Mouse (Mus musculus) adrenal gland, postnatal 4 days (tissue): ENCODE data around the gene Tmem30c. TPM values are rescaled to one million over a fixed set of nuclear protein-coding genes. Genes with fewer than 3 reads are reported as not detected.

Experiments
- DNase-seq, 2 experiments: peaks; one replicate each; pipeline ENCODE4 v3.0.0; 2021 to 2022; ENCODE audit warnings: low spot score in 2 of 2, mixed read lengths in 2 of 2
- long read RNA-seq, 2 experiments: library from polyadenylated mRNA; stranded (forward); transcript quantifications; one replicate each; pipeline ENCODE4 v2.0.0; 2021
- total RNA-seq, 2 experiments: library from RNA; stranded (reverse); gene quantifications; 2 replicates each; pipeline ENCODE4 v1.2.3; 2021

Gene Tmem30c
- total RNA-seq, result under 1 TPM in 1 of 2 experiments, not detected in 1; 0.36 TPM
- long read RNA-seq, experiment 1, result 0 reads
- long read RNA-seq, experiment 2, result 0 reads

DNA sequence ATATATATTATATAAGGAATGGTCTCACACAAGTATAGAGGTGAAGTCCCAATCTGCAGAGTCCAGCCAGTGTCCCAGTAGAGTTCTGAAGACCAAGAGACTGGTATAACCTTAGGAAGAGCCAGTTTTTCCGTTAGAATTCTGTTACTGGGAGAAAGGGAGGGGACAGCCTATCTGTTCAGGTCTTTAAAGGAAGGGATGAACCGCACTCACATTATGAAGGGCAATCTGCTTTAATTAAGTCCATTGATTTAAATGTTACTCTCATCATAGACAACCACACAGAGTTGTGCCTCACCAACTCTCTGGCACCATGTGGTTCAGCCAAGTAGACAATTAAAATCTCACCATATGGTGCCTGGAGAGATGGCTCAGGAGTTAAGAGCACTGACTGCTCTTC, at the start of gene Tmem30c:
Tmem30c (minus strand) TSS at position 101 of the 400 bp plus-strand sequence.
- no peak for DNase-seq

DNA sequence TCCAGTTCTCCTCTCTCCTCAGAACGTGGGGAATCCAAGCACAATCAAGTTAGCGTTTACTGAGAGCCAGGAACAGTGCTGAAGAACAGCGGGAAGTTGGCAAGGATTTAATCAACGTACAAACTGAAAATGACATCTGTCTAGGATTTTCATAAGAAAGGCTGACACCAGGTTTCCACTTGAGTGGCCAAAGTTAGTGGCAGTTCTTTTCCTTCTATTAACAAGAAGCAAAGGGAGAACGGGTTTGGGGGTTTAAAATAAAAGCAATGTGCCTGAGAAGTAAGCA, 47.9 kb upstream of the Tmem30c start:
- no peak for DNase-seq

DNA sequence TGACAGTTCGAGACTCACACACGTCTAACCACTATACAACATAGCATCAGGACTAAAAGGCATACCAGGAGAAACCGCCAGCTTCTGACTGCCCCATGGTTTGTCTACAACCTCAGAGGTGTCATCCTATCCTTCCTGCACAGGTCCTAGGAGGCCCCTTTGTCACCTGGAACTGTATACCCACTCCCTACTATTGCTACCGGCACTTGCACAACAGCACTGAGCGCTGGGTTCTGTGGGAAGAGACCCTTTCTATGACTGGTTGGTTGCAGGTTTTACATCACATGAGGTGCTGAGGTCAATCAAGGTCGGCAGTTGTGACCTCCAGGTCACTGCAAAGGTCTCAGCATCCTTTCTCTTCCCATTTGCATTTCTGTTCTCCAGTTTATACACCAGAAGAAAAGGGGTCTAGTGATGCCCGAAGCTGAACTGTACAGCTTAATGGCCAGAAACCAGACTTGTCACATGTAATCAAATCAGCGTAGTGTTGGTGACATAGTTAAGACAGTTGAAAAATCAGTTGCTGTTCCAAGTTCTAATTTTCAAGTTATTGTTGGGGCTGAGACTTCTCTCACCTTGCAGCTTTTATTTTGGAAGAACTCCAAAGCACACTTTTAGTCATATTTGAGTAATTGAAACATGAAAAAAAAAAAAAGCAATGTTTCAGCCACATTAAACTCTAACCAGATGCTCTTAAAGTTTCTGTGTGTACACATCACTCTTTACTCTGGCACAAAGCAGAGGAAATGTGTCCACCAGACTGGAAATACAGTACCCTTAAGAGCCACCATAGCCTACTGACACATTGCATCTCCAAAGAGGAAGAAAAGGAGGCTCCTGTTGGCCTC, 47.3 kb upstream of the Tmem30c start:
- DNase-seq, result no peak

DNA sequence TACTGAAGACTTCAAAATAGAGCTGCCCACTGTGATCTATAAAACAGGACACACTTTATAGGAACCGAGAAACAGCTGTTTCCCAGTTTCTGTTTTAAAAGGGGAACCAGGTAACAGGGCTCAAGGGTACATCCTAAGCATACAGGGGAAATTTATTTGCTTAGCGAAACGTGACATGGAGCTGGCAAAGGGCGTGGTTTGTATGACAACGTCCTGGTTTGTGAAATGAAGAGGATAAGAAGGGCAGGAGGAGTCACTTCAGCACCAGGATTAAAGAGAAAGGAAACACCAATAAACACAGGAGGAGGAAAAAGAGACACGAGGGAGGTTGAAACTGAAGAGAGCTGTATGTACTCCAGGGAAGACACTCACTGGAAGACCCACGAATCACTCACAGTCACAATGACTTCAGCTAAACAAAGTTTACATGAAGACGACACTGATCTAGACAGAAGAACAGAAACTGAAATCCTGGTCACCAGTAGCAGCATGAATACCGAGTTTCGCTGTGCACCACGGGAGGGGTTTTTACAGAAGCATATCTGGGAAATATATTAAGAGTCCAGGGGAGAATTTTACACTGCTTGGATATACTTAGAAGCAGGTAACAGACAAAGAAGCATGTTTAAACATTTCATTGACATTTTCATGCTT, 44.2 kb upstream of the Tmem30c start:
- DNase-seq, result no peak

DNA sequence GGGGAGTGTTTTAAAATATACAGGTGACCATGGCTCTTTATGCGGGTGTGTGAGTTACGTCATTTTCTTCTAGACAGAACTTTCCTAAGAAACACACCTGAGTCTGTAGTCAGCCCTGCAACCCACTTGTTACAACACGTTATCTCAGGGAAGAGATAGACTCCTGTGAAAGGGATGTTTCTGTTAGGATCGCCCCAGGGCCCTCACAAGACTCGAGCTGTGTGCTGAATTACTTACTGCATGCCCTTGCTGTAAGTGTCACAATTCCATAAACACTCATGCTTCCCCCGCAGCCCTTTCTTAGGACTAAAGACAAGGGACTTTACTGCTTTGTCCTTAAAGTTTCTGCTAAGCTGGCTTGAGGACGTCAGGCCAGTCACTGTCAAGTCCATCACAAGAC, 39.6 kb upstream of the Tmem30c start:
- DNase-seq, result no peak

DNA sequence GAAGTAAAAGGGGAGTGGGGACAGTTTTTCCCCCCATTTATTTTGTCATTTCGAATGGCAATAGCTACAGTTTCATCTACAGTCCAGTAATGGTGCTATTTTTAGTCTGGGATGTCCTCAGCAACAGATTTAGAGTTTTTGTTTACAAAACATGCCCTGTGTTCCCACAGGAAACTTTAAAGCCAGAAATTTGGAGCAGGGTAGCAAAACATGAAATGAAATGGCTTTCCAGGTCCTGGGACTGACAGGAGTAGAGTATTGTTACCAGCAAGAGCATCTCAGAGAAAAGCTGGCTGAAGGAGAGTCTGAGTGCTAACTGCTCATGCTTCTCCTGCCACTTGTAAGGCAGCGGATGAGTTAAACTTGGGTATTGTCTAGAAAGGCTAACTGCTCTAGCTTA, 37.4 kb upstream of the Tmem30c start:
- DNase-seq, result no peak

DNA sequence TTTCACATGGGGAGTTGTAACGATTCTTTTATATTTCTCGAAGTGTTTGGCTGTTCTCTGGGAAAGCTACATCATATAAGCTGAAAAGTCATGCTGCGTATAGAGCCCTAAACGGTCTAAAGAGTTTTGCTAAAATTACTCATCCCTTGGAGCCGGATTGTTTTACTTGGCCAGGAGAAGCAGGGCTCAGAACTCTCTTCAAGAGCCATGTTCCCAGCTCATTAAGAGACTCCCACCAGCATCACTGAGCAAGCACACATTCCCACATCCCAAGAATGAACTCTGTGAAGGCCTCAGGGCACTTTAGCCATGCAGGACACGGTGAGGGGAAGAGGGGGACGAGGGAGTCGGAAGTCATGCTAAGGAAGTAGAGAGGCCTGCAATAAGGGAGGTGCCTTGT, 36.4 kb upstream of the Tmem30c start:
- DNase-seq, result no peak

DNA sequence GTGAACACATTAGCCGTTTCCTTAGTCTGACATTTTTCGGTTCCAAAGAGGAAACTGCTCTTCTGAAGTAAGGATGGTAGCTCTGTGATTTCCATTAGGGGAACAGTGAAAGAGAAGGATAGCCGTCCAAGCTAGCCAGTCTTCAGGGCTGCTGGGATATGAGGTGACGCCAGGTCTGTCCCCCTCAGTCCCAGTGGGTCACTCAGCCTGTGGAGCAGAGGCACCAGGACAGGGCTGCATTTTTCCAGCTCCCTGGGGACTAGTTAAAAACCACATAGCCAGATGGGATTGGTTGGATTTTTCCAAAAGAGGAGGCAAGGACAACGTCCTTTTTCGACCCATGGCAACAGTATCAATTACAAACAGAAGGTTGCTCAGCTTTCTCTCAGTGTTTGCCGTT, 34.3 kb upstream of the Tmem30c start:
- no peak for DNase-seq

DNA sequence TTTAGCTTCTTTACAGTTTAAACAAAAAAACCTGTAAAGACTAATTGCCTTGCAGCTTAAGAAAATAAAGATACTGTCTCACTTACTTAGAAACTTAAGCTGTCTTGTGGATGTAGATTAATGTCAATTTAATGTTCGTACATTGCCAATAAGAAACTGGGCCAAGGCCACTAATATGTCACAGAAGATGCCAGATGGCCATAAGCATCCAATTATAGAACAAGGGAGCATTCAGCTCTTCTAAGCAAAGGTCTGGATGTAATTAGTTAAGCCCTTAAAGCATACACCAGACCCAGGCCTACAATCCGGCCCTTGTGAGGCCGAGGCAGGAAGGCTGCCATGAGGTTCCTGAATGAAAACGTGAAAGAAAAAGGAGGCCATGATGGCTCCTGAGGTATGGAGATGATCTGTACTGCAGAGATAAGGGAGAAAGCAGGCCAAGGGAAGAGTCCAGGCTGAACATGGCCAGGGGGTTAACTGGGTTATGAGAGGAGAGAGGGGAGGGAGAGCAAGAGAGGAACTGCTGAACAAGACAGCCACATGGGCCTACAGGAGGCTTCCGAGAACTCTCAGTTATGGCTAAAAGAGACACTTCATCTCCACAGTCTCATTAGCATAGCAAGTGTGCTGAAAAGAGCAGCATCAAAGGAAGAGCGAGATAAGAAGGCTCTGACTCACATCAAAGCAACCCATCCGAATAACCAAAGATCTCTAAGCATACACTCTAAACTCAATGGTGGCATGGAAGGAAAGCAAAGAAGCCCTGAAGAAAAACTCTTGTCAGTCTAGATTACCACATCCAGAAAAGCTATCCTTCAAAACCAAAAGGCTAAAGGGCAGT, 26.8 kb upstream of the Tmem30c start:
- no peak for DNase-seq

DNA sequence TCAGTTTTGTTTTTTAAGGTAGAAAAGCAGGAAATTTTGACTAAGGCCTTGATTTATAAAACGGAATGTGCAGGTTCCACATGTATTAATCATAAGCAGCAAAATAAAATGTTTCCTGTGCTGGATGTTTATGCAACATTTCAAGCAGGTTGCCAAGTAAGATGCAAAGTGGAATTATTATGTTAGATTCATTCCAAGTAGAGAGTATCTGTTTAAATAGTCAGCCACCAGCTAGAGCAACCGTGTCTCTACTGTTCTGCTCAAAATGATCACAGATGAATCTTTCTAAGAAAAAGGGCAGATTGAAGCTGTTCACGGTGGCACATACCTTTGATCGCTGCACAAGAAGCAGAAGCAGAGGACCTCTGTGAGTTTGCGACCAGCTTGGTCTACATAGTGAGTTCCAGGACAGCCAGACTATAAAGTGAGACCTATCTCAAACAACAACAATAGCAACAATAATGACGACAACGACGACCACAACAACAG, 26.0 kb upstream of the Tmem30c start:
- DNase-seq, result no peak

DNA sequence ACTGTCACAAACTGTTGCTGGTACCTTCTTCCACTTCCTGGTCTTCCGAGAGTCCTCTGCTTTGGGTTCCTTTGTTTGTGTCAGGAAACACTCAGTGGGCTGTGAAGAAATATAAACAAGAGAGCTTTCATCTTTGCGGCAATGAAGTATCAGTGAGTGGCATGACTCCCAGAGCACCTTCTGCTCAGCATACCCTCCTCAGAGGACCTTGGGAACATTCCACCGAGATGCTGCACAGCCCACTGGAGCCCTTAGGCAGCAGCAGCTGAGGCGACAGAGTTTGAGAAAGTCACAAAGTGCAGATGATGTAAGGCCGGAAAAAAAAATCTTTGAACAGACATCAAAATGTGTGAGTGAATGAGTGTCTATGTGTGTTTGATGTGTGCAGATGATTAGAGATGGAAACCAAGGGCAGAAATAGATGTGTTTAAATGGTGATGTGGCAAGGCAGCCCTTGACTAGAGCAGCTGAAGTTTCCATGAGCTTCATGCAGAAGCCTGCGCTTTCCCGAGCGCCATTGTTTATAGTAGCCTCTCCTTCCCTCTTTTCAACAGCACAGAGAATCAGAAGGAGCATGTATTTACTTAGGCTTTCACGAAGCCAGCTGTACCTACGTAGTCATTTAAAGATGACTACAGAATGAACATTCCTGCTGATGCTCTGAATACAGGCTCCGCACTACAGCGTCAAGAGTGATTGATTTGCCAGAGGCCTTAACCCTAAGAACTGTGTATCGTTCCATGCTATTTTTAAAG, 25.4 kb upstream of the Tmem30c start:
- DNase-seq, result no peak

DNA sequence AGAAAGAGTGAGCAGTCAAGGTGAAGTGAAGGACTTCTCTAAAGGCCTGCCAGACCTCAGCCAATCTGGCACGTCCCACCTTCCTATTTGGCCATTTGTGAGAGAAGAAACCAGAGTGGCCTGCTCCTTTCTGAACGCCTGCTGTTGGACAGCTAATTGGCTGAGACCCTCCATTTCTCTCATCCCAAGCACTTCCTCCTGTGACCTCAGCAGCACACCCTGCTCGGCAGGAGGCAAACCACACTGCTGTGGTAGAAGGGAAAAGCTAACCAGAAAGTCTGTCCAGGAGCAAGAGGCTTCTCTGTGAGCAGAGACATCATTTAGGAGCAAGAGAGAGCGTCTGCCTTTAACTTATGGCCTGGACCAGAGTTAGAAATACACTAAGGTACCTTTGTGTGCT, 24.5 kb upstream of the Tmem30c start:
- no peak for DNase-seq

DNA sequence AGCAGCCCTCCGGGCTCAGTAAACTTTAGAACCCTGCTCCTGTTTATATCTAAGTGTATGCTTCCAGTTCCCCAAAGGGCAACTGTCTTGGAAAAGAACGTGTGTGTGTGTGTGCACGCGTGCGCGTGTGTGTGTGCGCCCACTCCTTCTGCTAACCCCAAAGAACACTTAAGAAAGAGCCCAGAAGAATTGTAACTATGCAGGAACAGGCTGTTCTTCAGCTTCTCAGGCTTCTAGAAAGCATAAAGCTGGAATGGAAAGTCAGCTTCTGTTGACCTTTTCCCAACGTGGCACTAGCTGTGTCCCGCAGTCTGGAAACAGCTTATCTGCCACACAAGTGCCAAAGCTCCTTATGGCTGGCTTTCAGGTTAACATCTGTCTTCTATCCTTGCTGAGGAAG, 22.4 kb upstream of the Tmem30c start:
- DNase-seq, result no peak

DNA sequence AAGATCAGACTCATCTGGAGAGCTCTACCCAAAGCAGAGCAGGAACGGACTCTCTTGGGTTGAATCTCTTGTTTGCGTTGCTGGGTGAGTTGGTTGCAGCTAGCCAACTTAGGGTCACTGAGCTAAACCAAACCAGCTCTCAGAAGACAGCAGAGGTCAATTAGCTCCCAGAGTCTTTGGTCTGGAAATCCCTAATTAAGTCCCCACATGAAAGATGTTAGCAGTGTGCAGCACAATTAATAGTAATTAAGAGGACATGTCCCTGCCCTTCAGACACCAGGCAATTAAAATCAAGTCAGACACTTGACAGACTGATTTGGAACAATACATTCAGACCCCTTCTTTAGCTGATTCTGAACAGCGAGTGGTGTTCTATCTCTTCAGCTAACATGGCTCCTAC, 21.6 kb upstream of the Tmem30c start:
- no peak for DNase-seq

DNA sequence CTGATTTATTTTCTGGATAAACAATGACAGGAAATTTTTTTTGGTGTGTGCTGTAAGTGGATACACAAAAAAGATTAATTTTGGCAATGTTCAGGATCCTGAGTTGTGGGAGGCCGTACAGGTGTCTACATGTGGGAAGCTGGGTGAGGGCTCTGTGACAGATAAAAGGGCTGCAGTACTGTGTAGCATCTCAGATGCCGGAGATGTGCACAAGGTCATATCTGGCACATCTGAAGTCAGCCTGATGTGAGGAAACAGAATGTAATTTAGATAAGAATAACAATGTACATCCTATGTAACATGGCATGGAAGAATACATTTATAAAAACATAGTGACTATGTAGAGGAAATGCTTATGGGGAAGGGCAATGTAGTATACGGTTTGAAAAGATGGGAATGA, 20.8 kb upstream of the Tmem30c start:
- no peak for DNase-seq

DNA sequence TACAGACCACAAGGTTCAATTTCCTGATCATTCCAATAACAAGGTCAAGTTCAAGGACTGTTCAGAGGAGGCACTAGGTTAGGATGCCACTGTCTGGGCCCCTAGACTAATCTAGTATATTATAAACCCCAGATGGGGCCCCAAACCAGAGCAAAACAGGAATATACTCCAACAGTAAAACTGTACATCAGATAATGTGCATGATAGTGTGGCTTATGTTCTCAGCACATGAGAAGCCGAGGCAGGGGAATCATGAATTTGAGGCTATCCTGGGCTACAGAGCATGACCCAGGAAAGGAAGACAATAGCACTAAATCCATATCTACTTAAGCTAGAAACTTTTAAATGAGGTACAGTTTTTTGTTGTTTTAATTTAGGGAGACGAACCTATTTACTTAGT, 19.5 kb upstream of the Tmem30c start:
- no peak for DNase-seq

DNA sequence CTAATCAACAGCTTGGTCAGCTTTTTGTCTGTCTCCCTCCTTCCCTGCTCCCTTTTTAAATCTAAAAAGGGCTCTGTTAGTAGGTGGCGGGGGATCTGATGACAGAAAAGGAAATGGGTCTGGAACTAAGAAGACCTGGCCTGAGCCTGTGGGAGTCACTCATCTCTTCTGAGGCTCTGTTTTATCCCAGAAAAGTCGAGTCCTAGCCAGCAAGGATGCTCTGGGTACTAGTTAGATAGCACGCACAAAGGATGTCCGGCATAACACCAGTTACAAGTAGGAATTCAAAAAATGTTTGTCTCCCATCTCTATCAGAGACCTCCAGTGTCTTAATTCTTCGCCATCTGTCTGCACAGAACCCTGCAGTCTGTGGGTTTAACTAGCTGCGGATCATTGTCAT, 12.8 kb upstream of the Tmem30c start:
- no peak for DNase-seq

DNA sequence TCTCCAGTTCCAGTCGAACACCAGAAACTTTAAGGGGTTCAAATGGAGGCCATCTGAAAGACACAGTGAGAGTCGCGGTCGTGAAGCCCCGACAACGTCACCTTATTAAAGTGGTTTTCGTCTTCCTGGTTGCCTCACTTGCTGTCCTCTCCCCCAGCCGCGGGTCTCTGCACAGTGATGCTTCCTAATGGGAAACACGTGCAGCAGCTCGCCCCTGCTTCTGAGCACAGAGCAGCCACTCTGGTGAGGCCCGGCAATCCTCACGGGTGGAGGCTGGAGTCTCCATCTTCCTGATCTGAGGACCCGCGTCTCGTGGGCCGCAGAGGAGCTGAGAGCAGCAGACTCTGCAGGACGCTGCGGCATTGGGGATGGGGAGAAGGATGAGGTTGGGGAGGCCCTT, 11.1 kb upstream of the Tmem30c start:
- DNase-seq, result no peak

DNA sequence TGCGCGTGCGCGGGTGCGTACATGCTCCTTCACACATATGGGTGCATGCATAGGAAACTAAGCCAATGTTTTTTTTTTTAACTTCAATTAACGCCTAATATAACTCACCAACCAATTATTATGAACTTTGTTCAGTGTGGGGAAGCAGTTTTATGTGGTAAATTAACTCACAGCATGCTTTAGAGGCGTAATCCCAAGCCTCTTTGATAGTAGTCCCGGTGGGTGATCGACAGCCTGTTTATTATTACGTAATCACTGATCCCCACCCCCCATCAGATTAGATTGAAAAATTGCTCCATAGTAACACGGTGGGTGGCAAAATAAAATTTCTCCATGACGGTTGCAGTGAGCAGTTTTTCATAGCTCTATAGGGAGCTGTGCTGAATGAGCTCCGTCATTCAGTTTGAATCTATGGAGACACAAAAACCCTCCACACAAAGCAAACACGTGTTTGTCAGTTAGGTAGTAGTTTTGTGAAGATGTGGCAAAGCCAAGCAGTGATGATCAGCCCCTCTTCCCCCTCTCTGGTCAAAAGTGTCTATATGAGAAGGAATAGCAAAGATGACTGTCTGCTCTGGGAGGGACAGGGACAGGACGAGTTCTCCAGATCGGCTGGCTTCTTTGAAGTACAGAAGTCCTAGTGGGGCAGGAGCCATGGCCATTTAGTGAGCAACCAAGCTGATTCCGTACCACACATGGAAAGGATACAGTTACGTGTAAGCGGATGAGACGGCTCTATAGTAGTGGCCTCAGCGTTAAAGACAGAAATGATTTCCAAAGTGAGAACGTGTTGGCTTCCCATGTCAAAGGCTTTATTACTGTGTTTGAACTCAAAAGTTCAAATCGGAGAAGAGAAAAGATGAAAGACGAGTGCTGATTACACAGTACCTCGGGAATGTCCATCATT, 10.4 kb upstream of the Tmem30c start:
- DNase-seq, result no peak

DNA sequence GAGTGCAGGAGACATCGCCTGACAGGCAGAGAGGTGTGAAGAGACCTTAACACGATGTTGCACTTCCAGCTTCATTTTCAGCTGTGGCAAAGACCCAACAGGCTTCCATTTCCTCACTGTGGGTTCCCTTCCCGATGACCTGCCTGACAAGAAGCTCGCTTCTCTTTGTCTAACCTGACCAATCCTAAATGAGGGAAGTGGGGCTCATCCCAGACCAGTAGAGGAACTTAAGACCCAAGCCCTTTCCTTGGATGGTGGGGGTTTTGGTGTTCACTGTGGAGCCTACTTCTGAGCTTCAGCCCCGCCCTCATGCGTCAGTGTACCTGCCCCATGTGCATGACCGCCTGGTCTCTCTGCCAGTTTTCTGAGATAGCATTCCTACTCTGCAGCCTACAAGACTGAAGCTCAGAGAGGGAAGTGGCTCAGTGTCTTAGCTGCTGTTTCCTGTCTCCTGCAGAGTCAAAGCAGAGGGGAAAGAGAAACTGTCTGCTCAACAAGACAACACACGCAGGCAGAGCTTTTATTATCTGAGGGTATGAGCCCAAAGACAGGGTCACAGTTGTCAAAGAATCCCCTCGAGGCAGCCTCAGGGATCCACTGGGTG, 8.9 kb upstream of the Tmem30c start:
- DNase-seq, result no peak
